Mouse (Mus musculus): ENCODE measurements around the gene Max.

DNA sequence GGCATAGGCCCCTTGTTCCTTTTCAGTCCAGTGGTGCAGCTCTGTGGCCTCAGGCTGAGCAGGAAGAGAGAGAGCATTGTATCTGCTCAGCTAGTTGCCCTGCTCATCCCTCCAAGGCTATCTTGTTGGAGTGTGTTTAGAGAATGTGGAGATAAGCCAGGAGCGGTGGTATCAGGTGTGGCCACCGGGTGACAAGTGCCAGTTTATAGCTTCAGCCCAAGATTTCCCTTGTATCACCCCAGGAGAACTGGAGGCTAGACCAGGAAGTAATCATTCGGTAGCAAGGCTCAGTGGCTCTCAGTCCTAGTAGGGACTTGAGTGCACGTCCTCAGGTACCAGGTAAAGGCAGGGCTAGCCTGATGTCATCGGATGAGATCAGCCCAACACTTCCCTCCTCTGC lies 52.8 kb downstream of the Max start:
- TF ChIP-seq CTCF (IDR thresholded peaks at IDR 0.05; ENCODE audit: low read depth) (no peak), EP300 (IDR thresholded peaks at IDR 0.05; ENCODE audit: low read depth) (no peak)

All from heart, postnatal 0 days (tissue).